Mouse (Mus musculus): Measurements from ENCODE around the gene Ndn.

GRCm38 (mm10) chr7:62382391-62382790 lies 36.0 kb downstream of the Ndn start:
- TF ChIP-seq CTCF (IDR thresholded peaks at IDR 0.05; ENCODE audit: low read depth) (peak; percentile 64), EP300 (IDR thresholded peaks at IDR 0.05; ENCODE audit: low read depth) (no peak)
